Mouse (Mus musculus) kidney, embryonic 16.5 days (tissue): ENCODE measurements around the gene Kalrn. TPM values are rescaled to one million over a fixed set of nuclear protein-coding genes. Genes with fewer than 3 reads are reported as not detected.
"Not testable (repeated sequence)": the region's sequence is repeated elsewhere in the genome, so short reads cannot be mapped to it uniquely, and the experiment has no call there.

Experiments
- ATAC-seq: fragments of 200-750 bp; cut with Nextera tagmentation; 2 replicates; pipeline ENCODE4 v1.8.0; 2017; ENCODE audit warnings: moderate TSS enrichment; ENCODE audit not compliant: low FRiP score, low TSS enrichment
- H3K27ac ChIP-seq: fragments of 300-500 bp; sonication (generic); 2 replicates; pipeline ENCODE4 v1.5.1; 2014; ENCODE audit warnings: low read length
- H3K27me3 ChIP-seq: fragments of 300-500 bp; sonication (generic); 2 replicates; pipeline ENCODE4 v1.6.1; 2014; ENCODE audit warnings: low read length, control low read depth, mixed read lengths; ENCODE audit not compliant: insufficient read depth
- H3K36me3 ChIP-seq: fragments of 300-500 bp; sonication (generic); 2 replicates; pipeline ENCODE4 v1.6.1; 2014; ENCODE audit warnings: low read length, control low read depth, mixed read lengths; ENCODE audit not compliant: insufficient read depth
- H3K4me1 ChIP-seq: fragments of 300-500 bp; sonication (generic); 2 replicates; pipeline ENCODE4 v1.6.1; 2014; ENCODE audit warnings: low read length, control low read depth, mixed read lengths; ENCODE audit not compliant: insufficient read depth
- H3K4me2 ChIP-seq: fragments of 300-500 bp; sonication (generic); replicated peaks from 2 replicates; pipeline ENCODE4 v1.6.1; 2014; ENCODE audit warnings: low read depth, low read length
- H3K4me3 ChIP-seq: fragments of 300-500 bp; sonication (generic); 2 replicates; pipeline ENCODE4 v1.5.1; 2014; ENCODE audit warnings: mild to moderate bottlenecking, low read length
- H3K9ac ChIP-seq: fragments of 300-500 bp; sonication (generic); replicated peaks from 2 replicates; pipeline ENCODE4 v1.6.1; 2014; ENCODE audit warnings: low read length
- H3K9me3 ChIP-seq: fragments of 300-500 bp; sonication (generic); 2 replicates; pipeline ENCODE4 v1.6.1; 2016; ENCODE audit warnings: low read length, control low read depth
- WGBS: fragments of 180-500 bp; shearing (Covaris S2); extraction: QIAGEN DNeasy Blood & Tissue Kit; methylation state at CpG from one replicate; pipeline ENCODE4 v1.1.7; 2014; 5-methylcytosine and 5-hydroxymethylcytosine counted together
- polyA plus RNA-seq: library from polyadenylated mRNA; unstranded; fragments of >200 nt; fragmentation: Nextera tagmentation; extraction: Ambion mirVana; gene quantifications from 2 replicates; pipeline ENCODE4 v1.2.1, GENCODE M21; 2015

Kalrn gene
- polyA plus RNA-seq, 1 experiment from 2014 or later, result 15.2 TPM

GRCm38 (mm10) chr16:34093734-34094445 lies 479.4 kb downstream of the Kalrn start:
- Histone ChIP-seq H3K36me3 (no peaks in the 10 kb centered on the region), H3K4me1 (peaks cover 15% of the 10 kb centered on the region), H3K27me3 (no peaks in the 10 kb centered on the region), H3K27ac (peak overlapping the region; percentile 44), H3K9me3 (no peaks in the 10 kb centered on the region), H3K4me3 (peak overlapping the region; percentile 70), H3K4me2 (peak overlapping the region; percentile 92), H3K9ac (peak overlapping the region; percentile 75)
- 0 out of 2 replicates have a peak, but pooled peaks have one; percentile 4 for ATAC-seq
- WGBS, result 4% methylated on average over 14 of the region's 14 CpGs

- H3K27ac ChIP-seq, result no peak overlapping the region
- WGBS, result 55% methylated on average over 8 of the region's 8 CpGs
- H3K4me1 ChIP-seq, result peaks cover 10% of the 10 kb centered on the region
- no peak overlapping the region for H3K4me2 ChIP-seq
- no peak overlapping the region for H3K9ac ChIP-seq
- no peaks in the 10 kb centered on the region for H3K27me3 ChIP-seq
- no peak for ATAC-seq
- no peaks in the 10 kb centered on the region for H3K9me3 ChIP-seq
- H3K4me3 ChIP-seq, result no peak overlapping the region
- H3K36me3 ChIP-seq, result no peaks in the 10 kb centered on the region
Measured at GRCm38 (mm10) chr16:34089528-34090095, 483.7 kb downstream of the Kalrn start.

- no peak overlapping the region for H3K4me2 ChIP-seq
- H3K9ac ChIP-seq, result no peak overlapping the region
- no peaks in the 10 kb centered on the region for H3K9me3 ChIP-seq
- H3K4me3 ChIP-seq, result no peak overlapping the region
- no peaks in the 10 kb centered on the region for H3K36me3 ChIP-seq
- no peak overlapping the region for H3K27ac ChIP-seq
- 94% methylated on average over 3 of the region's 3 CpGs for WGBS
- no peak for ATAC-seq
- H3K27me3 ChIP-seq, result no peaks in the 10 kb centered on the region
- peaks cover 8% of the 10 kb centered on the region for H3K4me1 ChIP-seq
Measured at GRCm38 (mm10) chr16:34089022-34089421, 484.3 kb downstream of the Kalrn start.

GRCm38 (mm10) chr16:34088331-34088730 lies 485.0 kb downstream of the Kalrn start:
- ATAC-seq, result no peak

GRCm38 (mm10) chr16:34084135-34084920 lies 489.0 kb downstream of the Kalrn start:
- WGBS, result 86% methylated on average over 10 of the region's 10 CpGs
- no peak overlapping the region for H3K27ac ChIP-seq

More at GRCm38 (mm10) chr16:34088331-34088730, 485.0 kb downstream of the Kalrn start:
- Histone ChIP-seq H3K4me1 (peaks cover 2% of the 10 kb centered on the region; the same call in 1 of the 2 replicates), H3K9me3 (no peaks in the 10 kb centered on the region), H3K27ac (no peak overlapping the region), H3K4me3 (no peak overlapping the region), H3K36me3 (no peaks in the 10 kb centered on the region), H3K9ac (no peak overlapping the region), H3K27me3 (no peaks in the 10 kb centered on the region), H3K4me2 (no peak overlapping the region)
- 61% methylated on average over 4 of the region's 4 CpGs for WGBS

GRCm38 (mm10) chr16:34082494-34083469 lies 490.6 kb downstream of the Kalrn start:
- Histone ChIP-seq H3K9me3 (no peaks in the 10 kb centered on the region), H3K9ac (no peak overlapping the region), H3K27ac (peak overlapping the region; percentile 35), H3K36me3 (no peaks in the 10 kb centered on the region), H3K4me2 (no peak overlapping the region), H3K4me3 (no peak overlapping the region), H3K4me1 (peaks cover 20% of the 10 kb centered on the region), H3K27me3 (no peaks in the 10 kb centered on the region)
- 85% methylated on average over 5 of the region's 5 CpGs for WGBS
- ATAC-seq, result peak; percentile 44; the same call in 1 of the 2 replicates

More at GRCm38 (mm10) chr16:34084135-34084920, 489.0 kb downstream of the Kalrn start:
- Histone ChIP-seq H3K9ac (no peak overlapping the region), H3K27me3 (no peaks in the 10 kb centered on the region), H3K4me2 (no peak overlapping the region), H3K9me3 (no peaks in the 10 kb centered on the region), H3K36me3 (no peaks in the 10 kb centered on the region), H3K4me1 (peaks cover 22% of the 10 kb centered on the region), H3K4me3 (no peak overlapping the region)
- no peak for ATAC-seq

GRCm38 (mm10) chr16:34081683-34082438 lies 491.5 kb downstream of the Kalrn start:
- H3K27me3 ChIP-seq, result no peaks in the 10 kb centered on the region
- no peak overlapping the region for H3K9ac ChIP-seq
- no peaks in the 10 kb centered on the region for H3K9me3 ChIP-seq
- no peaks in the 10 kb centered on the region for H3K36me3 ChIP-seq
- H3K4me2 ChIP-seq, result no peak overlapping the region
- peak overlapping the region; percentile 35 for H3K27ac ChIP-seq
- no peak overlapping the region for H3K4me3 ChIP-seq
- whole genome bisulfite sequencing, result 52% methylated on average over 19 of the region's 19 CpGs
- ATAC-seq, result peak; percentile 93
- H3K4me1 ChIP-seq, result peaks cover 19% of the 10 kb centered on the region

- H3K4me3 ChIP-seq, H3K9me3 ChIP-seq, ATAC-seq, H3K36me3 ChIP-seq, H3K4me2 ChIP-seq, H3K27me3 ChIP-seq, H3K9ac ChIP-seq: not testable (repeated sequence)
- Histone ChIP-seq H3K27ac (peak overlapping the region; percentile 56; the same call in 1 of the 2 replicates), H3K4me1 (peaks cover 19% of the 10 kb centered on the region)
Measured at GRCm38 (mm10) chr16:34081314-34081682, 492.0 kb downstream of the Kalrn start.
